Mouse (Mus musculus) heart, adult 2 months (tissue): ENCODE data around the gene Magt1. TPM values are rescaled to one million over a fixed set of nuclear protein-coding genes. Genes with fewer than 3 reads are reported as not detected.

ENCODE experiments used
- DNase-seq, 2 experiments: peaks; one replicate each; pipeline ENCODE4 v3.0.0; 2021
- H3K27ac ChIP-seq: fragments of 200-600 bp; 2 replicates; pipeline ENCODE4 v1.8.1; 2022
- H3K27me3 ChIP-seq: fragments of 200-500 bp; 2 replicates; pipeline ENCODE4 v1.6.1; 2012; ENCODE audit warnings: mild to moderate bottlenecking, low read length, inconsistent platforms, mixed read lengths; ENCODE audit not compliant: control insufficient read depth, insufficient read depth
- H3K36me3 ChIP-seq: fragments of 200-500 bp; 2 replicates; pipeline ENCODE4 v1.6.1; 2012; ENCODE audit warnings: low read length, inconsistent platforms; ENCODE audit not compliant: control insufficient read depth, insufficient read depth
- H3K4me1 ChIP-seq: fragments of 200-500 bp; 2 replicates; pipeline ENCODE4 v1.6.1; 2011; ENCODE audit warnings: low read length; ENCODE audit not compliant: control insufficient read depth, insufficient read depth
- H3K4me3 ChIP-seq: fragments of 200-600 bp; 2 replicates; pipeline ENCODE4 v1.8.1; 2022
- H3K79me2 ChIP-seq: fragments of 200-500 bp; replicated peaks from 2 replicates; pipeline ENCODE4 v1.6.1; 2012; ENCODE audit warnings: mild to moderate bottlenecking, inconsistent platforms, low read length, moderate library complexity, mixed read lengths; ENCODE audit not compliant: control insufficient read depth, insufficient read depth
- H3K9ac ChIP-seq: fragments of 200-500 bp; 2 replicates; pipeline ENCODE4 v1.6.1; 2012; ENCODE audit warnings: low read depth, mild to moderate bottlenecking, control low read depth, inconsistent platforms, low read length, mixed read lengths
- CTCF ChIP-seq: fragments of 200-600 bp; IDR thresholded peaks from 2 replicates; pipeline ENCODE4 v1.8.1; 2022; ENCODE audit warnings: antibody characterized with exemption, mild to moderate bottlenecking, moderate library complexity
- EP300 ChIP-seq: fragments of 200-500 bp; IDR thresholded peaks from 2 replicates; pipeline ENCODE4 v1.6.1; 2011; ENCODE audit warnings: low read depth, low read length, control low read depth; ENCODE audit not compliant: insufficient read depth
- POLR2A ChIP-seq: fragments of 200-500 bp; IDR thresholded peaks from 2 replicates; pipeline ENCODE4 v1.6.1; 2011; ENCODE audit warnings: mild to moderate bottlenecking, low read depth, low read length, control low read depth; ENCODE audit not compliant: insufficient read depth
- WGBS: fragments of 180-500 bp; shearing (Covaris S2); methylation state at CpG from one replicate; pipeline ENCODE4 v1.1.7; 2018; 5-methylcytosine and 5-hydroxymethylcytosine counted together
- intact Hi-C: fragments of 180-260 bp; cut with DNase I; formaldehyde crosslinking; loops from one replicate; pipeline ENCODE4 v1.15.1; 2025
- long read RNA-seq: library from polyadenylated mRNA; stranded (forward); transcript quantifications from one replicate; pipeline ENCODE4 v2.0.0, GENCODE M21; 2021
- polyA plus RNA-seq: library from polyadenylated mRNA; depleted of rRNA; stranded (reverse); fragments of >200 nt; gene quantifications from 2 replicates; pipeline ENCODE4 v1.2.3, GENCODE M21; 2012; rRNA removed
- total RNA-seq, 2 experiments: library from RNA; stranded (reverse); gene quantifications; 2 replicates each; pipeline ENCODE4 v1.2.3; 2021

Magt1 gene
- total RNA-seq = 10 to 100 TPM; 44.0 to 58.3 TPM
- 6.6 and 19.1 TPM in 2 replicates for polyA plus RNA-seq
- long read RNA-seq, full-length matches to known transcripts = 18 of 22 reads
- long read RNA-seq, partial matches to known transcripts = 0 of 22 reads
- long read RNA-seq, other reads (novel, unspliced or antisense) = 4 of 22 reads

DNA sequence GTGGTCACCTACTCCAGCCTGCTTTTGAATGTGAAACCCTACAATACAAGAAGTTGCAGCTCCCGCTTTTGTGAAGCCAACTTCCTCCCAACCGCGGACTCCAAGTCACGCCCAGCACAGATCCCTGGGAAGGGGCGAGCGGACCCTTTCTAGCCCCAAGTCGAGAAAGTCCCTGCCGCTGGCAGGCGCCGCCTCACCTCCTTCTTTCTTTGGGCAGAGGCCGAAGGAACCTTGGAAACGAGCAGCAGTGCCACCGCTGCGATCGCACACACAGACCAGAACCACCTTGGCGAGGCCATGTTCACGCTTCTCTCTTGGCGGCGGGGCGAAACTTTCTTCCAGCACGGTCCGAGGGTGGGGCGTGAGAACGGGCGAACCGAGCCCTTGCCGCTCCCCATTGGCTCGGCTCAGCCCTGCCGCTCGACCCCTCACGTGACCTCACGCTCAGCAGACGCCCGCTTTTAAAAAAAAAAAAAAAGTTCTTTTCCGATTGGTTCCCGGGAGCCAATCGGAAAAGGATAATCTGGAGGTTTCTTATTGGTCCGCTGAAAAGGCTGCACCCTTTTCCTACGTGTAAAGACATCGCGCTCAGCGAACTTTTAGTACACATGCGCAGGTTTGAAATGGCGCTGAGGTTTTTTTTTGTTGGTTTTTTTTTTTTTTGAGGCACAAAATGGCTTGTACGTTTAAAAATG lies at the start of gene Magt1:
TSS of gene Magt1 (minus strand) at position 442 of the 695 bp plus-strand sequence.
- 22% methylated on average over 45 of the region's 45 CpGs for WGBS
- Histone ChIP-seq H3K4me3 (peak within 1 kb of the TSS; percentile 72), H3K79me2 (no peaks in the 10 kb centered on the region), H3K4me1 (no peaks in the 10 kb centered on the region), H3K36me3 (no peaks in the 10 kb centered on the region), H3K27me3 (no peaks in the 10 kb centered on the region), H3K27ac (peak within 1 kb of the TSS; percentile 92), H3K9ac (peak within 1 kb of the TSS; percentile 75)
- TF ChIP-seq POLR2A (peak; percentile 84), EP300 (no peak)
- peak; percentile 85 to 92 for DNase-seq
- intact Hi-C loops = loop anchor here (5.0 kb wide), 2 partner anchors 84 to 144 kb away; partner anchors contain the start of gene Atrx

DNA sequence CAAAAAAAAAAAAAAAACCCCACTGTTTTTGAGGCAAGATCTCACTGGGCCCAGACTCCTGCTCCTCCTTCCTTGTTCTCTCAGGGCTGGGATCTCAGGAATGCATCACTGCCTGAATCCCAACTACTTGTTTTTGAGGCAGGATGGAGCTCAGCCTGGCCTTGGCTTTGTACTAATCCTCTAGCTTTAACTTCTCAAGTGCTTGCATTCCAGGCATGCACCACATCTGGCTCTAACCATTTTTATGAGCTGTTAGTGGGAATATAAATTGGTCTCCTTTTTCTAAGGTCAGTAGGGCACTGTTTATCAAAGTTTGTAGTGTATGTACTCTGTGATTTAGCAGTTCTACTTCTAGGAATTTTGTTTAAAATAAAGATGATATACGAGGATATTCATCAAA lies 36.5 kb upstream of the Magt1 start:
- no peak overlapping the region for H3K4me3 ChIP-seq
- peaks cover 5% of the 10 kb centered on the region for H3K4me1 ChIP-seq
- no peak for TF ChIP-seq CTCF
- no peak for TF ChIP-seq POLR2A
- no peak for TF ChIP-seq EP300
- intact Hi-C loops = no loop called here
- H3K9ac ChIP-seq = no peak overlapping the region
- H3K27me3 ChIP-seq = no peaks in the 10 kb centered on the region
- no peak for DNase-seq
- WGBS = 55% methylated on average over 1 of the region's 1 CpGs
- no peak overlapping the region for H3K27ac ChIP-seq
- H3K79me2 ChIP-seq = no peaks in the 10 kb centered on the region
- H3K36me3 ChIP-seq = peaks cover 2% of the 10 kb centered on the region; the same call in 1 of the 2 replicates

DNA sequence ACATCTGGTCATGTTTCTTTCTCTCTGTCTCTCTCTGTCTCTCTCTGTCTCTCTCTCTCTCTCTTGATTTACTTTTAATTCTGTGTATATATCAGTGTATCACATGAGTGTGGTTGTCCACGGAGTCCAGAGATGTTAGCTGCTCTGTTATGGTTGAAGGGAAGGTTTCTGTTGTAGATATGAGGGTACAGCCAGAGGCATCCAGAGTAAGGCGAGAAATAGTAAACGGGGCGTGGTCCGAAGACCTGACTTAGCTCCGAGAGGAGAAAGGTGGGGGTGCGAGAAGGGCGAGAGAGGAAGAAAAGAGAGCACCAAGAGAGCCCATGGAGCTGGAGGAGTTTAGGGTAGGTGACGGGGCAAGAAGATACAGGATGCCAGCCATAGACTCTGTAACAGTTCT lies 34.2 kb upstream of the Magt1 start:
- H3K27ac ChIP-seq = no peak overlapping the region
- H3K4me3 ChIP-seq = no peak overlapping the region
- peaks cover 2% of the 10 kb centered on the region; the same call in 1 of the 2 replicates for H3K36me3 ChIP-seq
- 57% methylated on average over 9 of the region's 9 CpGs for WGBS
- TF ChIP-seq CTCF = no peak
- no peak for TF ChIP-seq EP300
- no peak for TF ChIP-seq POLR2A
- no peaks in the 10 kb centered on the region for H3K79me2 ChIP-seq
- no peak for DNase-seq
- peaks cover 5% of the 10 kb centered on the region for H3K4me1 ChIP-seq
- H3K27me3 ChIP-seq = no peaks in the 10 kb centered on the region
- H3K9ac ChIP-seq = no peak overlapping the region
- intact Hi-C loops = no loop called here

DNA sequence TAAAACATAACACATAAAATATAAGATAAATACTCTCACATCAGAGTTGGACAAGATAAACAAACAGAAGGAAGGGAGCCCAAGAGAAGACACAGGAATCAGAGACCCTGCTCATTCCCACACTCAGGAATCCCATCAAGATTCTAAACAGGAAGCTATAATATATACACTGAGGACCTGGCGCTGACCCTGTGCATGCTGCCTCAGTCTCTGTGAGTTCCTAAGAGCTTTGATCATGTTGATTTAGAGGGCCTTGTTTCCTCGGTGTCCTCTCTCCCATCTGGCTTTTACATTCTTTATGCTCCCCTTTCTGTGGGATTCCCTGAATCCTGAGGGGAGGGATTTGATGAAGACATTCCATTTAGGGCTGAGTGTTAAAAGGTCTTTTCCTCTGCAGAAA lies 33.7 kb upstream of the Magt1 start:
- H3K27me3 ChIP-seq = no peaks in the 10 kb centered on the region
- H3K4me3 ChIP-seq = no peak overlapping the region
- peaks cover 5% of the 10 kb centered on the region for H3K4me1 ChIP-seq
- DNase-seq = no peak
- H3K36me3 ChIP-seq = peaks cover 2% of the 10 kb centered on the region; the same call in 1 of the 2 replicates
- H3K27ac ChIP-seq = no peak overlapping the region
- 68% methylated on average over 2 of the region's 2 CpGs for WGBS
- no peak for TF ChIP-seq CTCF
- TF ChIP-seq POLR2A = no peak
- no peak for TF ChIP-seq EP300
- H3K79me2 ChIP-seq = no peaks in the 10 kb centered on the region
- intact Hi-C loops = no loop called here
- no peak overlapping the region for H3K9ac ChIP-seq

DNA sequence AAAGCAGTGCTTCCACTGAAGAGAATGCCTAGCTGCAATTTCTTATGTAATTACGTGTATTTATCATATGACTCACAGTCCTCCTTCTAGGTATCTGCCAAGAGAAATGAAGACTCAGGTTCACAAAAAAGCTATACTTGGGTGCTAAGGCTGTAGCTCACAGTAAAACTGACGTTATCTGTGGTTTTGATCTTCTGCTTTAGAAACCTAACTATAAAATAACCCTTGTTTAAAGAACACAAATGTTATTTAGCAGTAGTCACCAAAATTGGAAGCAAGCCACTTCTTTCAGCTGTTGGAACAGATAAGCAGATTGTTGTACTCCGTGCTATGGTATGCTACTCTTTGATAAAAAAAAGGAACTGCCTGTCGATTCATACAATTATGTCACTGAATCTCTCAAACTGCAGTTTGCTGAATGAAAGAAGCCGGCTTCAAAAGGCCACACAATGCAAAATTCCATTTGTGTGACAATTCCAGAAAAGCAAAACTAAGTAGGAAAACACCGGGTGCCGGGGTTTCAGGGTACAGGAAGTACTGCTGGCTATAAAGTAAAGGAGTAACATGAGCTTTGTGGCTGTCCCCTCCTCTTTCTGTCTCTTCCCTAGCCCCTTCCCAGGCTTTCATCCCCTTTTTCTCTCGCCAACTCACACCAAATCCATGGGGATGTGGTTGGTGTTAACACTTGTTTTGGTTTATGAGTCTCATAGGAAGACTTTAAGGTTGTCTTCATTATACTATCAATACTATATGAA lies 32.3 kb upstream of the Magt1 start:
- 31% methylated on average over 8 of the region's 8 CpGs for WGBS
- Histone ChIP-seq H3K27me3 (no peaks in the 10 kb centered on the region), H3K79me2 (0 out of 2 replicates have a peak, but pooled peaks cover 1% of the 10 kb centered on the region), H3K9ac (no peak overlapping the region), H3K4me3 (no peak overlapping the region), H3K27ac (peak overlapping the region; percentile 45), H3K36me3 (peaks cover 2% of the 10 kb centered on the region; the same call in 1 of the 2 replicates), H3K4me1 (peaks cover 5% of the 10 kb centered on the region)
- no peak for DNase-seq
- intact Hi-C loops = no loop called here
- TF ChIP-seq CTCF (no peak), POLR2A (no peak), EP300 (no peak)
